Mouse (Mus musculus): ENCODE measurements around the gene Tbc1d24. TPM values are rescaled to one million over a fixed set of nuclear protein-coding genes. Genes with fewer than 3 reads are reported as not detected.
"Not testable (repeated sequence)": the region's sequence is repeated elsewhere in the genome, so short reads cannot be mapped to it uniquely, and the experiment has no call there.

The Tbc1d24 gene
- total RNA-seq, 2 experiments from 2014 or later = 11.0 to 14.3 TPM

DNA sequence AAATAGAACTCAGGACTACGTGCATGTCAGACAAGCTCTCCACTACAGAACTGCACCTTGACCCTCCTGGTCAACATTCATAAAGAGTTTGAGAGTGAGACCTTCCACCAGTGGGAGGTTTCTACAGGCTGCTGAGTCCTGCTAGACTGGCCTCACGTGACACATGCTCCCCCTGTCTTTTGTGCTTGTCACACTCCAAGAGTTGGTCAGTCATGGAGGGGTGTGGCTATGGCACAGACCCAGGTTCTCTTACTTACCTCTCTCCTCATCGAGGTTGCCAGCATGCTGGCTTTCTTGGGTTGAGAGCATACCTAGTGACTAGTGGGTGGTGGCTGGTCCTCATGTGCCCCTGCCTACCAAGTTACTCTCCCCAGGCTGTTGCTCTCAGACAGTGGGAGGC, 50.9 kb downstream of the Tbc1d24 start:
- no peak for DNase-seq (ENCODE audit: low spot score in 2 of 2)

DNA sequence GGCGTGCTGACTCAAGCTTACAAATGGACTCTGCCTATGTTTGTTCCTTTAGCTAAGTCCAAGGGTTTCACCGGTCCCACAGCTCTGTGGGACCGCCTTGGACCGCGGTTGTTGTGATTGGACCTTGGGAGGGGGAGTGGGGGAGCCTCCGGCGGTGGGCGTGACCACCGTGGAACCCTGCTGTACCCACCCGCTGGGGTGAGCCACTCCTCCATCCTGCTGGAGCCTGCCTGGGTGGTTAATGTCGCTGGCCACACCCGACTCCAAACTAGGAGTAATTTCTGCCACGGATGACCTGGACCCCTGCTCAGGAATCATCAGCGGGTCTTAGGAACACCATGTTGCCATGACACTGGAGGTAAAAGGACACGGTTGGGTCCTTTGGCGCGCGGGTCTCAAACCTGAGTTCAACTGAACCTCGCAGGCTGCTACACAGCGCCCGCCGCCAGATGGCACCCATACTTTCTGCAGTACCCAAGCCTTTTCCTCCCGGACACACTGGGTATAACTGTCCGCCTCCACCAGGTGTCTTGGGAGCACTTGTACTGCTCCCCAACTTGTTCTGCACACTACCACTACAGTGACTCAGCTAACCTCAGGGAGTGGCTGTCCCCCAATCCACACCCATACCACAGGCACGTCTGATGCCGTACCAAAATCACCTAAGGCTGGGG, 53.3 kb downstream of the Tbc1d24 start:
- DNase-seq (ENCODE audit: low spot score in 2 of 2) = peak; percentile 75 to 80

DNA sequence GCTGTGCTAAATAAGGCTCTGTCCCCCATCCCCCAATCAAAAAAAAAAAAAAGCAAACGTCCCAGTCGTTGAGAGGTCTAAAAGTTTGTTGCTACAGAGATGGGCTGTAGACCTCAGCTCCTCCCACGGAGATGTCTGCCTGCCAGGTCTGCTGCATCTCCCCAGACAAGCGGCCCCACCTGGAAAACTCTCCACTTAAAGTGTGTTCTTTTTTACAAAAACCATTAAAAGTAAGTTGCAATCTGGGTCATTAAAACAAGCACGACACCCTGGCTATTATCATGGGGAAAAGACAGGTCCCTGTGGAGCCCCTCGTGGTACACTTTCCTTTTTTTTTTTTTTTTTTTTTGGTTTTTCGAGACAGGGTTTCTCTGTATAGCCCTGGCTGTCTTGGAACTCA, 54.0 kb downstream of the Tbc1d24 start:
- DNase-seq (ENCODE audit: low spot score in 2 of 2) = no peak

DNA sequence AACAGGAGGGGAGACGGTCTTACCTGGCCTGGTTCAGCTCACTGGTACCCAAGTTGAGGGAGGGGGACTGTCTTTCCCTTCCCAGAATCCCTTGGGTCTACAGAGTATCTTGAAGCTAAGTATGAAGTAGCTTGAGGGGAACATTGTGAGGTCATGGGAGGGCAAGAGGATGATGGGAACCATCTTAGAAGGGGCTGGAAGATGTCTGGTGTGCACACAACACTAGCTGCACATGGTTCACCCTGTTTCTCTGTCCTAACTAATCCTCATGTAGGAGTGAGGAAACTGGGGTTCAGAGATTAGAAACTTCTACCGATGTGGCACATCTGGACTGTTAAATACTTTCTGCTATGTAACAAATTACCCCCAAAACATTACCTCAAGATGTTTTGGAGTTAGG, 54.5 kb downstream of the Tbc1d24 start, which contains the start of gene Pdpk1:
Pdpk1 (minus strand) TSS at position 101 of the 400 bp plus-strand sequence.
- no peak for DNase-seq (ENCODE audit: low spot score in 2 of 2)

DNA sequence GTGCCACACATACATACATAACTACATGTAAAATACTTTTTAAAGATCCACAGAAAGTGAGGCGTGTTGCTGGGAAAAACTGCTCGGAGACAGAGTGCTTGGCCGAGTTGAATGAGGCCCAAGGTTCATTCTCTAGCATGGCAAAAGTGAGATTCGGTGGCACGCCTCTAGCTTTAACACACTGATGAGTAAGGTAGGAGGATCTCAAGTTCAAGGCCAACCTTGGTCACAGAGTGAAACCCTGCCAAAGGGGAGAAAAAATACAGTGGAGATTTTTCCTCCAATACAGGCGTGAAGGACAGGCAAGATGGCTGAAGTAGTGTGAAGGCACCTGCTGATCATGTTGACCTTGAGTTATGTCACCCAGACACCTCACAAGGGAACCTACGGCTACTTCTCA, 55.9 kb downstream of the Tbc1d24 start:
- no peak for DNase-seq (ENCODE audit: low spot score in 2 of 2)

DNA sequence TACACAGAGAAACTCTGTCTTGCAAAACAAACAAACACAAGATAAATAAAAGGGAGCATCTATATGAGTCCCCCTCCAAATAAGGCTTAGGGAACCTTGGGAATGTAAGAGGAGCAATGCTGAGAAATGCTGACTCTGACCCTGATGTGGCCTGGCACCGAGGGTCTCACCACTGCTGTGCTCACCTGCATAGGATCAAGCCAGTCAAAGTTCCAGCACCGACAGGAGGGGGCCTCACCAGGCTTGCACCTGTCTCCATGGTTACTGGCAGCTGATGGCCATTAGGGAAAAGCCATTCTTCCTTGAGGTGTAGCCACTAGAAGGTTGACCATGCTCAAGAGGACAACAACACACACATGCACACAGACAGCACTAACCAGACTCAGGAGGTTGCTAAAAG, 62.5 kb downstream of the Tbc1d24 start:
- DNase-seq (ENCODE audit: low spot score in 2 of 2) = no peak

DNA sequence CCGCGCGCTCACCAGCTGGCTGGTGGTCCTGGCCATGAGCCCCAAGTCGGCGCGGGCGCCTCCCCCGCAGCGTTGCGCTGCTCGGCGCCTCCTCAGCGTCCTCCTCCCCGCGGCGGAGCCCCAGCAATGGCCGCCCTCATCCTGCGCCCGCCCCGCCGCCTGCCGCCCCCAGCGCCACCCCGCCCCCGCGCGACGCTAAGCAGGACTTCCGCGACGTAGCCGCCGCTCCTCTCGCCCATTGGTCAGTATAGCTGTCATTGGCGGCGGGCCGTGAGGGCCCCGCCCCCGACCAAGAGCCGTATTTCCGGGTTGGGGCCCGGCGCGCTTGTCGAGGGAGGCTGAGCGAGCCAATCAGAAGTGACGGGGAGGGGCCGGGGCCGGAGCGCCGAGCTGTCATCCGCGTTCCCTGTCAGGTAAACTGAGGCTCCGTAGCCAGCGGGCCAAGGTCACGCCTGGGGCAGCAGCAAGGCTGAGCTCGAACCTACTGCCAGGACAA, 63.9 kb downstream of the Tbc1d24 start:
- DNase-seq (ENCODE audit: low spot score in 2 of 2) = peak; percentile 93 to 95

DNA sequence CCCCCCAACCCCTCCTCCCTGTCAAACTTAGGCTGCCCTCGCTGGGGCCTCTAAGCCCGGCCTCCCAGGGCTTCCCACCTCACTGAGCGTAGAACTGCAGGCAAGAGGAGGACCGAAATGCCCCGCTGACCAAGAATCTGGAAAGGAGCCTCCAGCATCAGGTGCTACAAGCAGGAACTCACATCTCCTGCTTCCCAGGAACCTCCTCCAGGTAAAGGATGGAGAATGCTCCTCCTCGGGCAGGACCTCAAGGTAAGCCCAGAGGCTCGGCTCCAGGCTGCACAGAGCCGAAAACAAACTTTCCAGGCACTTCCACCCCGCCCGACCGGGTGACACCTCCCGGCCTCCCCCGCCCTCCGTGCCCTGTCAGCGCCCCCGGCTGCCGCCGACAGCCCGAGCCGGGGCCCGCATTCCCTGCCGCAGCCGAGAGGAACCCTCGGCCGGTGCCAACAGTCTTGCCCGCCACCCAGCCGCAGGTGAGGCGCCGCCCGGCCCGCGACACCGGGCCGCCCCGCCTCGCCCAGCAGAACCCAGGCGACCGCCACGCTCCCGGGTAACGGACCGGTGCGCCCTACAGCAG, 64.4 kb downstream of the Tbc1d24 start:
- DNase-seq (ENCODE audit: low spot score in 2 of 2) = no peak

DNA sequence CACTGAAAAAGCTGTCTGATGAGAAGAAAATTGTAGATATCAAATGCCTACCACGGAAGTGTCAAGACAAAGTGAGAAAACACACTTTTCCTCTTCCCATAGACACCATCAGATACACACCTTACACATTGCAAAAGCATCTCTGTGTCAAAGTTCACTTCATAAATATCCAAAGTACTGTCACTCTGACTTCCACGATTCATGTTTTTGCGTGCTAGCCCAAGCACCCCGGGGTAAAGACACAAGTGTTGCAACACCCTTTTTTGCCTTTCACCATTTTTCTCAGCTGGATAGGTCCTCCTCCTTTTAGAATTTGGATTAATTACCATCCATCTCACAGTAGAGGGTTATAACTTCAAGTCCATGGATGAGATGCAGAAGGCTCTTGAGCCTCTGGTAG, 65.4 kb downstream of the Tbc1d24 start:
- DNase-seq (ENCODE audit: low spot score in 2 of 2) = no peak

DNA sequence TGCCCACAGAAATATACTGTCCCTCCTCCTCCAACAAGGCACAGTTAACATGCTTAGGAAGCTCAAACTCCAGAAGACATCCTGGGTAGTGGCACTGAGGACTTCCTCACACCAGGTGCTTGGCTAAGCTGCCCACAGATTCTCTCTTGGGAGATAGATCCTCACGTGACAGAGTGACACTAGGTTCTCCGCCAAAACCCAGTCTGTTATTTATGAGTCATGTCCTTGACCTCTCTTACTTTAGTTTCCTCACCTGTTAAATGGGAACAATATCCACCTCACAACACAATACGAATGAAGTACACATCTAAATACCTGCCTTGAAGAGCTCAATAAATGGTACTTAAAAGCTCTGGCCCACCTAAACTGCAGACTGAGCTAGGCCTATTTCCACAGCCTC, 66.1 kb downstream of the Tbc1d24 start:
- DNase-seq (ENCODE audit: low spot score in 2 of 2) = no peak

DNA sequence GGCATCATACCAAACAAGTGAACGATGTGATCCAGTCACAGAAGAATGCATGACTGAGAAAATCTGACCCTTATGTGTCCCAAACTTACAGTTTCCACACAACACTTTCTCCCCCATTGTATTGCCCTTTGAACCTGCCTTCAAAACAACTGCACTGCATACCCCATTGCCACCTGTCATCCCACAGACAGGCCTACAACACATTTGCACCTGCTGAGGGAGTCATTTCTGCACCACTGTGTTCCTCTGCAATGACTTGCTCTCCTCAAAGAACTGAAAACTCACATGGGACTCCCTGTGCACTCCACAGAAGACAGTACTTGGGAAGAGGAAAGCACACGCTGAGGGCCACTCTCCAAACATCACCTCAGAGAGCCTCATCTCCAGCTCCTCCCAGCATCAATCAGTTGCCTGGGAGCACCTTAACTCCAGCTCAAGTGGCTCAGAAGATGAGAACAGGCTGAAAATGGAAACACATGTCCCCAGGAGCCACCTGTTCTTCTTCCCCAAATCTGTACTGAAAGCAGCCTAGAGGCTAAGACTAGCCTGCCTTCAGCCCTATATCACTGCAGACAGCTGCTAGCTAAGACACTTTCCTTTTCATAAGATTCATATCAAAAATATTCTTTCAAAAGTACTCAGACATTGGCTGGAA, 68.0 kb downstream of the Tbc1d24 start:
- DNase-seq (ENCODE audit: low spot score in 2 of 2) = no peak

DNA sequence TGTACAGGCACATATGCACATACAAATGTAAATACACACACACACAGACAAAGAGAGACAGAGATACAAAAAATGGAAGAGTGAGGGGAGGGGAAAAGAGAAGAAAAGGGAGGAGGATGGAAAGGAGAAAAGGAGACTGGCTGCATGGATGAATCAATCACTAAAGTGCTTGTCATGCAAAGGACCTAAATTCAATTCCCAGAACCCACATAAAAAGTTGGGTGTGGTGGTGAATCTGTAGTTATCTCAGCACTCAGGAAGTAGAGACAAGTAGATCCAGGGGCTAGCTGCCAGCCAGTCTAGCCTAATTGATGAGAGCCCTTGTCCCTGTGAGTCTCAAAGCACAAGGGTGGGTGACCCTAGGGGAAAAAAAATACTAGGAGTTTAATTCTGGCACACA, 71.3 kb downstream of the Tbc1d24 start:
- DNase-seq (ENCODE audit: low spot score in 2 of 2) = no peak

DNA sequence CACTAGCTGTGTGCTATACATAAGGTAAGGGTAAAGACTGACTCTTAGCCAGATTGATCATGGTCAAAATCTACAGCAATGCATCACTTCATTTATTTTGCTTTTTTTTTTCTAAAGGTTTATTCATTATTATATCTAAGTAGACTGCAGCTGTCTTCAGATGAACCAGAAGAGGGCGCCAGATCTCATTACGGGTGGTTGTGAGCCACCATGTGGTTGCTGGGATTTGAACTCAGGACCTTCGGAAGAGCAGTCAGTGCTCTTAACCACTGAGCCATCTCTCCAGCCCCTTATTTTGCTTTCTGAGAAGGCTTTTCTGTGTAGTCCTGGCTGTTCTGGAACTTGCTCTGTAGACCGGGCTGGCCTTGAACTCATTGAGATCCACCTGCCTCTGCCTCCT, 72.4 kb downstream of the Tbc1d24 start:
- DNase-seq (ENCODE audit: low spot score in 2 of 2) = not testable (repeated sequence)

DNA sequence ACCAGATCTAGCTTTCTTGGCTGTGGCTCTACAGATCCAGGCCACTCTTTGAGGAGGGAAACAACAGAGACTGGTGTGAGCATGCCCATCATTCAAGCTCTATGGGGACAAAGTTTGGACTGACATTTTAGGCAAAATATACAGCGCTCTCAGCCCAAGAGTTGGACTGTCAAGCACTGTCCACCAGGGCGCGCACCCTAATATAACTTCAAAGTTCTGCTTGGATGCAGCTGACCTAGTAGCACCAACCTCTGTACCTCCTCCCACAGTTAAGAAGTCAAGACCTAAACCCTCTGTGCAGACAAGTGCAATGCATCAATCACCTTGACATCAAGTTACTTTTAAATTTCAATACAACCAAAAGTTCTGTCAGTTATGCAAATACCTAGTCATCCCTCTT, 73.8 kb downstream of the Tbc1d24 start:
- no peak for DNase-seq (ENCODE audit: low spot score in 2 of 2)

DNA sequence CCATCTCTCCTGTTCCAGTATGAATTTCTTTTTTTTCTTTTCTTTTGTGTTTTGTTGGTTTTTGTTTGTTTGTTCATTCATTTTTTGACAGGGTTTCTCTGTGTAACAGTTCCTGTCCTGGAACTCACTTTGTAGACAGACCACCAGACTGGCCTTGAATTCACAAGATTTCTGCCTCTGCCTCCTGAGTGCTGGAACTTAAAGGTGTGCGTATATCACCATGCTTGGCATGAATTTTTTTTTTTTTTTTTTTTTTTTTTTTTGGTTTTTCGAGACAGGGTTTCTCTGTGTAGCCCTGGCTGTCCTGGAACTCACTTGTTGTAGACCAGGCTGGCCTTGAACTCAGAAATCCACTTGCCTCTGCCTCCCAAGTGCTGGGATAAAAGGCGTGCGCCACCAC, 76.1 kb downstream of the Tbc1d24 start:
- DNase-seq (ENCODE audit: low spot score in 2 of 2) = not testable (repeated sequence)

DNA sequence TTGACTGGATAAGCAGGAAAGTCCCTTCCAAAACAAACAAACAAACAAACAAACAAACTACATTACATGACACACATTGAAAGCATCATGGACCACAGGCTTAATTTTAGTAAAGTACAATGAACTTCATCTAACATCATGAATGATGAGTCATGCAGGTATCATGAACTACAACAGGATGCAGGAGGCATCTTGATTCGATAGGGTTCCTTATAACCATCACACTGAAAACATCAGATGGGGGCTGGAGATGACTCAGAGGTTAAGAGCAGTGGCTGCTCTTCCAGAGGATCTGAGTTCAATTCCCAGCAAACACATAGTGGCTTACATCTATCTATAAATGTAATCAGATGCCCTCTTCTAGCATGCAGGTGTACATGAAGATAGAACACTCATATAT, 77.8 kb downstream of the Tbc1d24 start:
- no peak for DNase-seq (ENCODE audit: low spot score in 2 of 2)

DNA sequence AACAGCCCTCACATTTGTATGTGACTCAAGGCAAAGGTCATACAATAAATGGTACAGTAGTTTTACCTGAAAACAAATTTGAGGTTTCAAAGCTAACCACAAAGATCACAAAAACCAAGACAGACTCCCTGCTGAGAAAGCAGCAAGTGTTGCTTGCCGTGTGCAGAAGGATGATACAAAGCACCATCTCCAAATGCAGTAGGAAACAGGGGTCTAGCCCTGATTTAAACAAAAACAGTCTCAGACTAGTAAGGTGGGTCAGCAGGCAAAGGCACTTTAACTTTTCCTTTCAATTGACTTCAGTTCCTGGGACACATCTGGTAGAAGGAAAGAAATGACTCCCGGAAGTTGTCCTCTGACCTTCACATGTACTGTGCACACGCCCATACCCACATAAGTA, 78.6 kb downstream of the Tbc1d24 start:
- no peak for DNase-seq (ENCODE audit: low spot score in 2 of 2)

Small RNA genes lying within 50 kb of the gene (microRNA-seq; reads per million reads assigned to microRNA genes)
- 1.2 to 2.8 reads per million in 2 experiments for gene Mir5134 (ENCODE audit: borderline number of aligned reads in 2 of 2)
- gene Mir6965 (ENCODE audit: borderline number of aligned reads in 2 of 2) = 0 reads per million in 2 experiments

Other genes starting within 250 kb of the Tbc1d24 start
- gene Prss30, start 225.0 kb downstream of the Tbc1d24 start, total RNA-seq (2021) = under 1 TPM in 1 of 2 experiments, not detected in 1; 0.64 TPM
- not detected for gene Prss22, start 207.5 kb downstream of the Tbc1d24 start, total RNA-seq (2021)
- 1 to 10 TPM in 1 of 2 experiments, under 1 TPM in 1; 0.23 to 1.3 TPM for gene Prss27, start 167.4 kb downstream of the Tbc1d24 start, total RNA-seq (2021)
- gene Kctd5, start 132.1 kb downstream of the Tbc1d24 start, total RNA-seq (2021) = 10 to 100 TPM; 11.1 to 12.2 TPM
- 10 to 100 TPM; 54.4 to 57.5 TPM for gene Pdpk1, start 54.6 kb downstream of the Tbc1d24 start, total RNA-seq (2021)
- 10 to 100 TPM; 23.8 to 29.2 TPM for gene Amdhd2, start 41.8 kb downstream of the Tbc1d24 start, total RNA-seq (2021)
- gene Atp6v0c, start 35.9 kb downstream of the Tbc1d24 start, total RNA-seq (2021) = 100 to 1,000 TPM; 434 to 484 TPM
- gene Ntn3, start 4.0 kb upstream of the Tbc1d24 start, total RNA-seq (2021) = 1 to 10 TPM; 1.5 to 2.1 TPM
- gene Tedc2, start 15.3 kb upstream of the Tbc1d24 start, total RNA-seq (2021) = 1 to 10 TPM; 3.5 to 7.1 TPM
- 1 to 10 TPM; 2.2 to 2.3 TPM for gene Ccnf, start 45.9 kb upstream of the Tbc1d24 start, total RNA-seq (2021)
- gene Abca17, start 145.5 kb upstream of the Tbc1d24 start, total RNA-seq (2021) = under 1 TPM in 1 of 2 experiments, not detected in 1; 0.10 TPM
- gene Abca3, start 146.4 kb upstream of the Tbc1d24 start, total RNA-seq (2021) = 10 to 100 TPM; 23.2 to 27.7 TPM
- gene Rnps1, start 209.0 kb upstream of the Tbc1d24 start, total RNA-seq (2021) = 10 to 100 TPM; 61.1 to 82.0 TPM
- 100 to 1,000 TPM; 249 to 330 TPM for gene Eci1, start 221.1 kb upstream of the Tbc1d24 start, total RNA-seq (2021)
- gene Dnase1l2, start 237.5 kb upstream of the Tbc1d24 start, total RNA-seq (2021) = 1 to 10 TPM; 2.8 to 4.0 TPM

All from adrenal gland, adult 18-20 months (tissue).